Mouse (Mus musculus) thymus, postnatal 4 days (tissue): ENCODE data around the gene Lypla2.
"Not testable (repeated sequence)": the region's sequence is repeated elsewhere in the genome, so short reads cannot be mapped to it uniquely, and the experiment has no call there.

Experiments
- DNase-seq: peaks from one replicate; pipeline ENCODE4 v3.0.0; 2021

Lypla2 gene

GRCm38 (mm10) chr4:135972556-135972906, at the start of gene Lypla2:
Gene Lypla2, minus strand, starts transcription at chr4:135972626.
- DNase-seq: peak; percentile 82

DNA sequence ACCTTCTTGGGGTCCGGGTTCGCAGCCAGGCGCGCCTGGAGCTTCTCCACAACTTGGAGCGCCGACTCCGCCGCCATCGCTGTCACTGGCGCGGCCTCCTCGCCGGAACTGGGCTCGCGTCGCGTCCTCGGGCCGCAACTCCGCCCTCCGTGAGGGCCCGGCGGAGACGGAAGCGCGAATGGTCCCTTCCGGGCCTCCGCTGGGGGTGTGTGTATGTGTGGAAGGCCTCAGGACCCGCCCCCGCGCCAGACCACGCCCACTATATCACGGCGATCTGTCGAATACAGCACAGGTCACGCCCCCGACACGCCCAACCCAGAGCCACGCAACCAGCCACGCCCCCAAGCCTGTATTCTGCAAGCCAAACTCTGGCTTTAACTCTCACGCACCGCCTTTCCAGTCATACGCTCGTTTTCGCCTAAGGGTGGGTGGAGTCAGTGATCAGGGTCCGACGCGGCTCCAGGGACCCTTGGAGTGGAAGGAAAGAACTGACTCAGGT, 49.2 kb upstream of the Lypla2 start, which contains the start of gene Eloa:
Gene Eloa (minus strand): TSS at position 215 of the 499 bp plus-strand sequence.
- DNase-seq: peak; percentile 100

DNA sequence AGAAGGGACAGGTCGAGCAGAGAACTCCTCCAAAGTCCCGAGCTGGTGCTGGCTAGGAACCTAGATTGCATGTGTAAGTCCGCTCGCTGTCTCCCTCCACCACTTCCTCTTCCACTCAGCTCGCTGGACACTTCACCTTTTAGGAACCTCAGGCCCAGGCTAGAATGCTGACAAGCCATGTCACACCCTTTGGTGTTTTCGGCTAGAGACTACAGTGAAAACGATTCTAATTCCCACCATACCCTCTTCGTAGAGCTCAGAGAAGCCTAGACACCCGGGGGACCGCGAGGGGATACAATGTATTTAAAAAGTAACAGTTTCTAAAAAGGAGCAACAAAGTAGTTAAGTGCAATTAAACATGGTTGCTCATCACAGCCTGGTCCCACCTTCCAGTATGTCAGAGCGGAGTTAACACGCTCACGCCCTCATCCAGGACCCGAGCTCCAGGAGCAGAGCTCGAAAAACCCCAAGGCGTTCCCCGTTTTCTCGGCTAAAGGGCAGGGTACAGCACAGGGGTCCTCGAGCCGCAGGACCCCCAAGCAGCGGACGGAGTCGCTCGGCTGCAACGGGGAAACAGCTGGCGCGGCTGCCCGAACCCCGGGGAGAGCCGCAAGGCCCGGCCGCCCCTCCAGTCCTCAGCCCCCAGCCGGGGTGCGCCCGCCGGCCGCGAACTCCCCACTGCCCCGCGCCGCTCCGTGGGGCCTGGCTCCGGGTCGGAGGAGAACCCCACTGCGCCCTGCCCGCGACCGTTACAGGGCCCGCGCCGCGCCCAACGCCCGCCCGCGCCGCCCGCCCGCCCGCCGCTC, 48.5 kb upstream of the Lypla2 start:
- no peak for DNase-seq

- DNase-seq: no peak
These were observed 43.7 kb upstream of the Lypla2 start for GRCm38 (mm10) chr4:136016059-136016602.

DNA sequence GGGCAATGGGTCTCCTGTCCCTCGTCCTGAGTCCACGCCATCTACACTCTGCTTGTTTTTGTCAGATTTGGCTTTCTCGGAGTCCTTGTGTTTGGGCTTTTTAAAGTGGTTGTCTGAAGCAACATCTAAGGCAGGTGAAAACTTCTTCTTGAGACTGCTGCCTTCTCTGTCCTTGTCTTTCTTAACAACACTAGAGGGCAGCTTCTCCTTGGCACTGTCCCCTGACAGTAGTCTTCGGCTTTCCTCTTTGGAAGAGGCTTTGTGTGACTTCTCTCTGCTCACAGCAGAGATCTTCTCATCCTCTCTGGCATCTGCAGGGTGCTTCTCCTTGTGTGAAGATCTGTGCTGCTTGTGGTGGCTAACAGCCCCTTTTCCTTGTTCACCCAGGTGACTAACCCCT, 38.2 kb upstream of the Lypla2 start:
- DNase-seq: no peak

DNA sequence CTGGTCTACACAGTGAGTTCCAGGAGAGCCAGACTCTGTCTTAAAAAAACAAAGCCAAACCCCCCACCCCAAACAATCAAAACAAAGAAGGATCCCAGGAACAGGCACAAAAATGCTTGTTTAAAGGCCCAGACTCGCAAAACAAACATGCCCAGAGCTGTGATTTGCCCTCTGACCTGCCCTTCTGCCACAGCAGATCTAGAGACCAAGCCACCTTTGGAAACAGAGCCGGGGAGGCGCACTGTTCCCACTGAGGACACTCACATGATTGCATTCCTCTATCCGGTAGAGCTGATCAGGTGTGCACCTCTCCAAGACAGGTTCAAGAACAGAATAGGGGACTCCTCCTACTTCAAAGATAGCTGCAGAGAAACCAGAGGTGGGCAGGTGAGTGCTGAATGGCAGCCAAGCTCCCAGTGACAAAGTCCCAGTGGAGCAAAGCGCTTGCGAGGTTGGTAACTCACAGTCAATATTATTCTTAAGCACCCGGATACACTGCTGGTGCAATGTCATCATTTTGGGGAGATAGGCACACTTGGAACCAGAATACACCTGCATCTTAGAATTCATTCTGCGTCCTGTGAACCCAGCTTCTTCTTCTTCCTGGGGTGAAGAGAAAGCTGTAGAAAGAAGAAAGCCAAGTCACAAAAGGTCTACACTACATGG, 36.5 kb upstream of the Lypla2 start:
- DNase-seq: no peak

- DNase-seq: no peak
These were observed 34.4 kb upstream of the Lypla2 start for GRCm38 (mm10) chr4:136006821-136007220.

- DNase-seq: no peak
These were observed 32.5 kb upstream of the Lypla2 start for GRCm38 (mm10) chr4:136004921-136005320.

DNA sequence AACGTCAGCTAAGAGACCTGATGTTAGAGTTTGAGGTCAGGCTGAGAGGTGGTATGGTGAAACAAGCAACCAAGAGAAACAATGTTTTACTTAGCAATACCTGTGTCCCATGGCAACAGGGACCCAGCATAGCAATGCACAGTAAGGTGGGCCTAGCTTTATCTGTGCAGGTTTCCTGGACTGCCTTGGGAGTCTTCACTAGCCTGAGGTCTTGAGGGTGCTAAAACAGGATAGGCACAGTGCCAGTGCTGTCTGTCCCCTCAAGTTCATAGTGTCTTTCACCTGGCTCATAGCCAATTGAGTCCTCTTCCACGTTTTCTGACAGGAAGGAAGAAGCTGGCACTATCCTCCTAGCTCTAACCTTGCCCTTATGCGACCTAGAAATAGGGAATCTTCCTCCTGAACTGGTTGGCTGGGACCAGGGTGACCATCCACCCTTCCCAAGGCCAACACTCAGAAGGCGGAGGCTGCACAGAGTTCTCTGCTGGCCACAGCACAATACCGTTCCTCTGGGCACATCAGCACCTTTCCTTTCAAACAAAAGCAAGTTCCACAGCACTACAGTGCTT, 31.8 kb upstream of the Lypla2 start:
- no peak for DNase-seq

GRCm38 (mm10) chr4:135995118-135995517, 22.7 kb upstream of the Lypla2 start:
- no peak for DNase-seq

GRCm38 (mm10) chr4:135993941-135994340, 21.5 kb upstream of the Lypla2 start:
- no peak for DNase-seq

- no peak for DNase-seq
These were observed 15.3 kb upstream of the Lypla2 start for GRCm38 (mm10) chr4:135987714-135988113.

DNA sequence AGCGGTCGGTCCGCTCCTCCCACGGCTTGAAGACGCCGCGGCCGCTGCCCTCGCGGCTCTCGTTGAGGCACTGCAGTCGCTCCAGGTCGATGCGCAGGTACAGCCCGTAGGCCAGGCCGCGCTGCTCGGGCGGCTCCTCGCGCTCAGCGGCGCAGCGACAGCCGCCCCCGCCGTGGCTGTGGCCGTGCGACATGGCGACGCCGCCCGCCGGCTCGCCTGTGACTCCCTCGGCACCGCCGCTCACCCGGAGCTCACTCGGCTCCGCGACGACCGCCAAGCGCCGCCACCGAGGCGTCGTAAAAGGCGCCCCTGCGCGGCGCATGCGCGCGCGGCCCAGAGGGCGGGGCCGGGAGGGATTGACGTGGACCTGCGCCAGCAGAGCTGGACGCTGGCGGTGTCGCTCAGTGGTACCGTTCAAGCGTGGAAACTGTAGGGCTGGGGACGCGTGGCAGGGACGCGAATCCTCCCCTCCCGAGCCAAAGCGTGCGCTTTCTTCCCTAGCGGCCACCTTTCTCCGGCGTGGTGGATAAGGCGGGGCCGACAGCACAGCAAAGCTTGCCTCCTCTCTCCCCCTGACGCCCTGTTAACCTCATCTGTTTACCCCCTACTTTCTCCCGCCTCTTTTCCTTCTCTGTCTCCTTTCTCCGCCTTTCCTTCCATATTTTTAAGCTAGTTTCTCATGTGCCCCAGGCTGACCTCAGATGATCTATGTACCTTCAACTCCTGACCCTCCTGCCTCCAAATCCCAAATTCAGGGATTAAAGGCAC, 14.7 kb upstream of the Lypla2 start, which contains the start of gene Pithd1:
Gene Pithd1 (minus strand): TSS at position 322 of the 768 bp plus-strand sequence.
- DNase-seq: peak; percentile 95

- DNase-seq: peak; percentile 26
These were observed 14.0 kb upstream of the Lypla2 start for GRCm38 (mm10) chr4:135986301-135986942.

- DNase-seq: no peak
These were observed 13.3 kb upstream of the Lypla2 start for GRCm38 (mm10) chr4:135985769-135986168.

GRCm38 (mm10) chr4:135985193-135985592, 12.8 kb upstream of the Lypla2 start:
- no peak for DNase-seq

DNA sequence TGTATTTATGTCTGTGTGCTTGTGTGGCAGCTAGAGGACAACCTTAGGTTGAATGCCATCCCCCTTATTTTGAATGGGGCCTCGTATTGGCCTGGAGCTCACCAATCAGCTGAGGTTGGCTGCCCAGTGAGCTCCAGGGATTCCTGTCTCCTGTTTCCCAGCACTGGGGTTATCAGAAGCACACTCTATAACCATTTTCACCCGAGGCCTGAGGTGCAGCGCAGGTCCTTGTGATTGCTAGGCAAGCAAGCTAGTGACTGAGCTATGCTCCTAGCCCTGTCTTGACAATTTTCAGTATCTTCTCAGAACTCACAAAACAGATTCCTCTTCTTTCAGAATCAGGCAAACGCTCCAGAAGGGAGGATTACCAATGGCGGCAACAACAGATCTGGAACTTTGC, 12.1 kb upstream of the Lypla2 start:
- no peak for DNase-seq

DNA sequence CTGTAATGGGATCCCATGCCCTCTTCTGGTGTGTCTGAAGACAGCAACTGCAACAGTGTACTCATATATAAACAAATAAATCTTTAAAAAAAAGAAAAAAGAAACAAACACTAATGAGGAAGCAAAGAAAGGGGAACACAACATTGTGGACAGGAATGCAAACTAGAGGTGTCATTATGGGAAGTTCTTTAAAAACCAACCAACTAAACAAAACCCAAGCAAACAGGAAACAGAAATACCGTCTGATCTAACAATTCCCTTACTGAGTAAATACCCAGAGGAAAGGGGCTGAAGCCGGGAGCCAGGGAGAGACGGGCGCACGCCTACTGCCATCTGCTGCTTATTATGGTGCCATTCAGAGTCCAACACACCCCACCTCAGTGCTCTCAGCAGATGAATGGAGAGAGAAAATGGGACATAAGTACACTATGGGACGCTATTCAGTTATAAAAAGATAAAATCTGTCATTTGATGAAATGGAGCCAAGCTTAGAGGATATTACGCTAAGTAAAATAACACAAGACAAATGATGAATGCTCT, 9.2 kb upstream of the Lypla2 start:
- no peak for DNase-seq

DNA sequence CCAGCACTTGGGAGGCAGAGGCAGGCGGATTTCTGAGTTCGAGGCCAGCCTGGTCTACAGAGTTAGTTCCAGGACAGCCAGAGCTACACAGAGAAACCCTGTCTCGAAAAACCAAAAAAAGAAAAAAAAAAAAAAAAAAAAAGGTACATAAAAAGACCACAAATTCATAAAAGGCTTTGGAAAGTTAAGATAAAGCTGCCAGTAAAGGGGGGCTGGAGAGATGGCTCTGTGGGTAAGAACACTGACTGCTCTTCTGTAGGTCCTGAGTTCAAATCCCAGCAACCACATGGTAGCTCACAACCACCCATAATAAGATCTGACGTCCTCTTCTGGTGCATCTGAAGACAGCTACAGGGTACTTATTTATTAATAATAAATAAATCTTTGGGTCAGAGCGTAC, 7.8 kb upstream of the Lypla2 start:
- DNase-seq: not testable (repeated sequence)

DNA sequence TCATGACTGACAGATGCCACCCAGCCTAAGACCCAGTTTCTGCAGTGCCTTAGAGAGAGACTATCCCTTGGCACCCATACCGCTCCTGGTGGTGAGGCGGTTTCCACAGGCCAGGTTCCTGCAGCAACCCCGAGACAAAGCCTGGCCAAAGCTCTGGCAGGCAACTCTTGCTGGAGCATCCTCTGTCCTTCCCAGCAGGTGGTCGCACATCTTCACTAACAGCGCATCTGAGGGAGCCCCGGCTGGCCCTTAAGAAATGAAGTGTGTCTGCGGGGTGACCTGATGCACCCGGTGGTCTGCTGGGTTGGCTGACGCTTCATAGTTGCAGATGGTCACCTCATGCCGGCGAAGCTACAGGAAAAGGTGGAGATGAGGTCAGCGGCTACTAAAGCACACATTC, 3.7 kb upstream of the Lypla2 start:
- no peak for DNase-seq

DNA sequence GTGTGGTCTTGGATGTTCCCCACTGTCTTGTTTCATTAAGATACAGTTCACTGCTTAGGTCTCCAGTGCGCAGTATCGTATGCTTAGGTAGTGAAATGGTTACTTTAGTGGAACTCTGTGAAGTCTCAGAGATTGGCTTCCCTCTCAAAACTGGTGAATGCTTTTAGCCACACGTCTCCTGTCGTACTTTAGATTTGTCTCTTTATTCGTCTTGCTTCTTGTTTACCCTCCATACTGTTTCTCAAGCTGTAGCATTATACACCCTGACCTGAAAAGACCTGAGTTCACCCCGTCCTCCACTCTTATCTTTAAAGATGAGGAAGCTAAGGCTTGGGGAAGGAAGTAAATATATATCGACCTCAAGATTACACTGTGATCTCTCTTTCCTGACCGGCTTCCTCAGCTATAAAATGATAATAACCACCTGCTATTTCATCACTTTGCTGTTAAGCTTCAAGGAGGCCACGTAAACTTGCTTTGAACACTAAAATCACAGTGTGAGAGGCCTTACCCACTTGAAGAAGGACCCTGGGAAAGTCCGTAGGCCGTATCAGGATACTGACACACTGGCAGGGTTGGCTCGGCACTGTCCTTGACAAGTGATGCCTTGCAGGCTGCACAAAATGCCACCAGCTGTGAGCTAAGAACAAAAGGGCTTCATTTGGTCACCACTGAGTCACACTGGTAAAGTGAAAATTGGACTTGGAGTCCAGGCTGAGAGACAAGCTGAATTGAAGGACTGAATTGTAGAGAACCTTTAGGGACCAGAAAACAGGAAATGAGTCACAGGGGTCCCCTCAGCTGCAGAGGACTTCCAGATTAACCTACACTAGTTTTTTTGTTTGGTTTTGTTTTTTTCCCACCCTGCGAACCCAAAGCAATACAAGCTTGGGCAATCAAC, 735 bp upstream of the Lypla2 start:
- DNase-seq: no peak
